Mouse (Mus musculus) megakaryocyte, embryonic 14.5 days (primary cell): ENCODE results near the gene Slc25a42.

Experiments
- FLI1 ChIP-seq: IDR thresholded peaks from 2 replicates; pipeline ENCODE4 v1.6.1; 2012; ENCODE audit warnings: low read length, inconsistent platforms, mixed read lengths
- GATA1 ChIP-seq: IDR thresholded peaks from 3 replicates; pipeline ENCODE4 v1.6.1; 2012; ENCODE audit warnings: mixed read lengths, low read length, inconsistent platforms, borderline replicate concordance

DNA sequence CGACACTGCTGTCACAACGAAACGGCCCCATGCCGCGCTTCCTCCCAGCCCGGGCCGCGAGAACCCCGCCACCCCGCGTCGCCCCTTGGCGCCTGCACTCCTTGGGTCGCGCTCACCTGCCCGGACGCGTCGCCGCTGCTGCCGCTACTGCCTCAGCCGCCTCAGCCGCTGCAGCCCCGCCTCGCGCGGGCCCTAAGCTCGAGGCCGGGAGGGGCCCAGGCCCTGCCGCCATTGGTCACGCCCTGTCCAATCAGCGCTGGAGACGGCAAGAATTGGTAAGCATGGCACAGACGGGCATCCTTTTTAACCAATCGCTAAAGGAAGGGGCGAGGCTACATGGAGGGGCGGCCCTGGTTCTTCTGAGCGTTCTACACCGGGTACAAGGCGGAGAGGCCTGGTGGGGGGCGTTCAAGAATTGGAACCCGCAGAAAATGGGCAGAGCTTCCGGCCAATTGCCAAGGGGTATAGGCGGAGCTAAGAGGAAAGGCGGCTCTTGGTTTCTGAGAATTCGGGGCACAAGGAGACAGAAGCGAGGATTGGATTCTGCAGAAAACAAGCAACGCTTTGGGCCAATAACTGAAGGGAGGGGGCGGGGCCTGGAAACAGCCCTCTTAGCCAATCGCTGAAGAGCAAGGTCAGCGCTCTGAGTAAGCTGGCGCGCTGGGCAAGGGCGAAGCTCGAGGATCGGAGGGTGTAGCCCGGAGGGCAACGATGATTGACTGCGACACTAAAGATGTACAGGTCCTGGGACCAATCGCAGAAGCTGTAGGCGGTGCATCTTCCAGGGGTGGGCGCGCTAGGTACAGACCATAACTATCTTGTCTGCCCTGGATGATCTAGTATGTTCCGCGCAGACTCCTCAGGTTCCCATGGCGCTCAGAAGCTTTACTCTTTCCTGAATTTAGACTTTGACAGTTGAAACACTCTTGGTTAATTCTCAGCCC, at the start of gene Slc25a42:
- TF ChIP-seq FLI1 (no peak), GATA1 (no peak)
